Mouse (Mus musculus) ovary, postnatal 14 days (tissue): ENCODE measurements around the gene Auts2.
A peak's percentile ranks its signal among the peaks of the same experiment; 100 is the strongest.

Experiments
- DNase-seq: peaks from one replicate; pipeline ENCODE4 v3.0.0; 2022; ENCODE audit warnings: low spot score

Gene Auts2

GRCm38 (mm10) chr5:132083753-132084326, 459.3 kb downstream of the Auts2 start:
- no peak for DNase-seq

- no peak for DNase-seq
Measured at GRCm38 (mm10) chr5:132075942-132076341, 467.2 kb downstream of the Auts2 start.

GRCm38 (mm10) chr5:132074724-132075374, 468.3 kb downstream of the Auts2 start:
- peak; percentile 42 for DNase-seq

- DNase-seq, result no peak
Measured at GRCm38 (mm10) chr5:132074360-132074723, 468.8 kb downstream of the Auts2 start.

- DNase-seq, result no peak
Measured at GRCm38 (mm10) chr5:132073677-132074359, 469.3 kb downstream of the Auts2 start.

DNA sequence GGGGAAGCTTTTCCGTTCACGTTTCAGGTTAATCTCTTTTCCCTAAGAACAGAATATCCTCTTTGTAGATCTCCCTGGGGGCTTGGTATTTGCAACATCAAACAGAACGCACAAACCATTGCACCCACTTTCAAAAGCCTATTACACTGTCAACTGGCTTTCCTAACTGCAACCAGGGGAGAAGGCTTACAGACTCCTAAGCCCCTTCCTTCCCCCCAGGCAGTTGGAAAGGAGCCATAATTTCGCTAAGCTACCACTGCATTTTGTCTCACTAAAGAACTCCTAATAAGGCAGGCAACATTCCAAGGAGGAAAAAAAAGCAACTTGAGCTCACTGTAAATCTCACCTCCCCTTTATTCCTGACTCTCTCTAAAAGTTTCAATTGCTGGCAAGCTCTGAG, 470.8 kb downstream of the Auts2 start:
- no peak for DNase-seq

DNA sequence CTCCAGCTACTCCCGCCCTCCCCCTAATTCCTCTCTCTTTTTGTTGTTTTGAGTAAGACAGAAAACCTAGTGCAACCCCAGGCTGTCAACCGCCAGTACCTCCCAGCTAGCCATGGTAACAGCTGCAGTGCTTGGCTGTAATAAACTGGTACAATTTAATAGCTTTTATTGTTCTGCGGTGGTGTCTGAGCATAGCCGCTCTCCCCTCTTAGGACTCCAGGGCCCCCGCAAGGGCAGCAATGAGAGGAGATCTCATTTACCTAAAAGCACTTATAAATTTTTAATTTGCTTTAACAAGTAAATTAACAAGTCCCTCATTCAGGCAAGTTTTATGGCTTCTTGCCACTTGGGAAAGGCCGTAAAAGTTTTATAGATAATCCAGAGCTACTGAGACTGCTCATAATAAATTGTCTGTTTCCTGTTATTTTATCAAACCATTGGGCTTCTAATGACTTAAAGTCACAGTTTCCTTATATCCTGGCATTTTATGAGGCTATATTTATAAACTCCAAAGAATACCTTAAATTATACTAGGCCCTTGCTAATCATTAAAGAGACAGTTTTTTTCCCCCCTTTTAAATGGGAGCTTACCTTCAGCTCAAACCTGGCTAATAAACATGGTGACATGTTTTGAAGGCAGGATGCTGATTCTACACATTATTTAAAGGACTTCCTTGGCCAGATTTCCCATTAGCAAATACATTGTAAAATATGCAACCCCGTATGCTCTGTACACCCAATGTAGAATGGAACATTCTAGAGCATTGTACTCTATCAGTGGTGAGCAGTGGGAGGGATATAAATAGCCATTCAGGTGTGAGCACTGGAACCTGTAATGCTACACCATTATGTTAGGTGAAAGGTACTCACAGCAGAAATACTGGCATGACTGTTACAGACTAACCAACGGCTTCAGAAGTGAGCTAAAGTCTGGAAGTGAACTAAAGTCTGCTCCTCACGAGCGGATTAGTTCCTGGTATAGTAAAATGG, 475.1 kb downstream of the Auts2 start:
- no peak for DNase-seq

DNA sequence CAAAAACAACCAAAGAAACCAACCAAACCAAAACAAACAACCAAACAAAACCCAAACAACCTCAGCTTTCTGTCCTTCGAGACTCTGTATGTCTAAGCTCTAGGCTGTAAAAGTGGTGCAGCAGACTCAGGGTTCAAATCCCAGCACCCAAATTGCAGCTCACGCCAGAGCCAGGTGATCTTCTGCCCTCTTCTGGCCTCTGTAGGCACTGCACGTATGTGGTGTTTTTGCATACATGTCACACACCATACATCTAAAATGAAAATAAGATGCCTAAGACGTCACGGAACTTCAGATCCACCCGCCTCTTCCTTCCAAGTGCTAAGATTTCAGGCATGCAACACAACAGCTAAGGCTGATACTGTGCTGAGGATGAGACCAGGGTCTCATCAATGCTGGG, 483.0 kb downstream of the Auts2 start:
- DNase-seq, result no peak

DNA sequence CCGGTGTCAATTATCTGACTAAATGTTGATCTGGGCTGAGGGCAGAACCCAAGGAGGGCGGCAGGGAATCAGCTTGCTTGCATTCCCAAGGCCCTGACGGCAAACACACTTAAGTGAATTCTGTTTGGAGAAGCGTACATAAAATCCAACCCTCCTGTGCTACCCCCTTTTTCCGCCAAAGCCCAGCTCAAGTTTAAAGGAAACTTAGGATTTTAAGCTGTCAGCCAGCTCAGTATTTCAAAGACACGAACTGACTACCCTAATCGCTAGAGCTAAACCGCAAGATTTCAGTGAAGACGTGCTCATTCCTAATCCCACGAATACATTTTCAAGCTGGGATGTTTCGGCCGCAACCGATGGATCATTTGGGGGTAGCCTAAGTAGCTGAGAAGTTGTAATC, 490.5 kb downstream of the Auts2 start:
- DNase-seq, result no peak

- DNase-seq, result no peak
Measured at GRCm38 (mm10) chr5:132039584-132039983, 503.6 kb downstream of the Auts2 start.

- DNase-seq, result no peak
Measured at GRCm38 (mm10) chr5:132033491-132034350, 509.4 kb downstream of the Auts2 start.

DNA sequence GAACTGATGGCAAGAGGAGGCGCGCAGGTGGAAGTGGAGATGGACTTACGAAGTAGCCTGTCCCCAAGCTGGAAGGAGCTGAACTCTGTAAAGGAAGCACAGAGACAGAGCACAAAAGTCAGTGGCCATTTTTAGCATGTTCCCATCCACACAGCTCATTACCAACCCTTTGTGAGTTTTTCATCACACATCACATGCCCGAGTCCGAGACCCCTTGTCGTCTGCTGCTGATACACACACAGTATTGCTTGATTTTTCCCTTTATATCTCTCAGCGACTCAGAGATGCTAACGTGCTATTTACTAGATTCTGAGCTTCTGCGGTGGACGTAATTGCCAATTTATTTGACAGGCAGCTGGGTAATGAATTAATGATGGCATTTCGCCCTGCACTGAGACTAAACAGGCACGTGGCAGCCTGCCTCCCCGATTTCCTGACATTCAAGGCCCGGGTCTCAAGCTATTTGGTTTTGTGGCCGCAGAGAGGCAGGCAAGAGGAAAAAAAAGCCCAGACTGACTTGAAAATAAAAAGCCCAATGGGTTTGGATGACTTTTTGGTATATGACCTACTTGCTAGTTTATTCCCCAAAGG, 512.1 kb downstream of the Auts2 start:
- DNase-seq, result no peak

GRCm38 (mm10) chr5:132029638-132030037, 513.5 kb downstream of the Auts2 start:
- DNase-seq, result no peak

DNA sequence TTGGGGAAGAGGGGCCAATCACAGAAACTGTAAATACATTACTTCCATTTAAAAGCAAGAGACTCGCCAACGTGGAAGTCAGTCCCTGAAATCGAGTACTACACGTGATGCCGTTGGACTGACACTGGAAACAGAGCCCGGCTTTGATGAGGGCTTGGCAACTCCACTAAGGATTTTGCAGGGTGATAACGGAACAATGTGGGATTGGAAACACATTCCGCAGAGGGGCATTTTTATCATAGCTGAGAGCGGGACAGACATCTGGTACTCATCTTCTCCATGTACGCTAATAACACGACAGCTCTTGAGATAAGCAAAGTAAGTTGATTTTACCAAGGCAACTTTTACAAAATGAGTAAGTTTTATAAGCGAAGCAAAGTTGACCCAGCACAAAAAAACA, 514.1 kb downstream of the Auts2 start:
- no peak for DNase-seq

GRCm38 (mm10) chr5:132027859-132028498, 515.2 kb downstream of the Auts2 start:
- no peak for DNase-seq

- no peak for DNase-seq
Measured at GRCm38 (mm10) chr5:132013296-132013695, 529.8 kb downstream of the Auts2 start.

- no peak for DNase-seq
Measured at GRCm38 (mm10) chr5:132011795-132012194, 531.3 kb downstream of the Auts2 start.

DNA sequence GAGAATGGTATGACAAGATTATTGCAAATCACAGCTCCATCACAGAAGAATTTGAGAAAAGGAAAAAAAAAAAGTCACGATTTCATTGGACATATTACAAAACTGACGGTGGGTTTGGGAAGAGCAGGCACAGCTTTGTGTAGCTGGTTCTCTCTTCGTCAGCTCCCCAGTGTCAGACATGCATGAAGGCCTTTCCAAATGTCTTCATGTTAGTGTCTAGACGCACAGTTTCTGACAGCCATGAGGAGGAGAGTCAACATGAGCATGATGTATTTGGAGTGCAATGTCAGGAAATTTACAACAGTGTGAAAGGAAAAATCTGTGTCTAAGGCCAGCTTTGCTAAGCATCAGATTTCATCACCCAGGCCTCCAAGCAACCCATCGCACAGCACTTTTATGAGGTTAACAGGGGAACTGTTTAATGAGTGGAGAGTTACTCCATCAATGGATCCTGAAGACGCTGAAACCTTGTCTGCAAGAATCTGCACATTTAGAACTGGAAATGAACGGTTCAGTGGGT, 534.4 kb downstream of the Auts2 start:
- no peak for DNase-seq

DNA sequence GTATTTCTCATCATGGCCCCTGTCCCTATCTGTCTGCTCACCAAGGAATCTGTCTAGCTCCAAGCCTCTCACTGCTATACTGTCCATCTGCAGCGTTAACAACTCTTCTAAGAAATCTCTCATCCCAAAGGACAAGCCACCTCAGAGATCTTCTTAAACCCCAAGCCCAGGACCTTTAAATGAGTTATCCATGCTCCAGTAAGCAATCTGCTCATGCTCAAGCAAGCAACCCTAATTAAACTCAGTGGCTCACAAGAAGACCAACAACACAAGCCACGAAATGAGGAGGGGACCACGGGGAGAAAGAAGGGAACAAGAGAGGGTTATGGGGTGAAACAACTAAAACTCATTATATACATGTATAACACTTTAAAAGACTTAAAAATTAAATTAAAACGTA, 535.2 kb downstream of the Auts2 start:
- no peak for DNase-seq

DNA sequence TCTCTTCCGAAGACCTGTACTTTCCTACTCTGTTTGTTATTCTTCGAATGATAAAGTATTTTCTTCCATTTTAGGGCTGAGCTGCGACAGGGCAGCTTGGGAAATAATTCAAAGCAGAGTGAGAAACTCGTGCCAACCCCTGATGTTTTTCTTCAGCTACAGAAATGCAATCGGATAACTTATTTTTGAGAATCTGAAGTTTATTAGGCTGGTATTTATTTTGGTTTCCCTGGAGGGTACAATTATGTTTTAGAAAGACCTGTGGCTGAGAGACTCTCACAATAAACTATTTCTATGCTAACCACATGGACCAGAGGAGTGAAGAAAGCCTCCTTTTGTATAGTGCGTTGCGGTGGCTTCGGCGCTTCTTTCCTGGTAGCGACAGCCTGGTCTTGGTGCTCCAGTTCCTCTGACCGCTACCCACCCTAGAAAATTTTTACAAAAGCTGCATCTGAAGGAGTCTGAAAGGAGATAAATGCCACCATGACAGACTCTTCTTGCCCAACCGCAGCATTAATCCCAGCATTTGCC, 550.4 kb downstream of the Auts2 start:
- DNase-seq, result no peak
